Mouse (Mus musculus): ENCODE data around the gene 1110008L16Rik. TPM values are rescaled to one million over a fixed set of nuclear protein-coding genes. Genes with fewer than 3 reads are reported as not detected.

The 1110008L16Rik gene
- polyA plus RNA-seq, 1 experiment from 2014 or later, result 15.1 TPM

DNA sequence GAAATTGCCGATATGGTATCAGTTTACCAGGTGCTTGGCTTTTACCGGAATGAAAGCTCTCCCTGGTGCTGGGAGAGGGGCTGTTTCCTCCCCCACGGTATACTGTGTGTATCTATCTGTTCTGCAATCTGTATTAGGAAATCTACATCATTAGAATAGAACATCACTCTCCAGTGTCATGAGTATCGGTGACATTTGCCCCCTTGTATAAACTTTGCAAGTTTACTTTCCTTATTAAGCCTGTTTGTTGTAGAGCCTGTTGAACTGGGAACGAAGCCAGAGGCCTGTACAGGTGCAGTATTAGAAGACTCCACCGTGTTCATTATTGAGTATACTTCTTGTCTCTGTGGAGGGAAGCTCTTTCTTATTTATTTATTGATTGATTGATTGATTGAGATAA lies 54.0 kb downstream of the 1110008L16Rik start:
- 86% methylated on average over 6 of the region's 6 CpGs for WGBS
- no peaks in the 10 kb centered on the region for H3K4me1 ChIP-seq

DNA sequence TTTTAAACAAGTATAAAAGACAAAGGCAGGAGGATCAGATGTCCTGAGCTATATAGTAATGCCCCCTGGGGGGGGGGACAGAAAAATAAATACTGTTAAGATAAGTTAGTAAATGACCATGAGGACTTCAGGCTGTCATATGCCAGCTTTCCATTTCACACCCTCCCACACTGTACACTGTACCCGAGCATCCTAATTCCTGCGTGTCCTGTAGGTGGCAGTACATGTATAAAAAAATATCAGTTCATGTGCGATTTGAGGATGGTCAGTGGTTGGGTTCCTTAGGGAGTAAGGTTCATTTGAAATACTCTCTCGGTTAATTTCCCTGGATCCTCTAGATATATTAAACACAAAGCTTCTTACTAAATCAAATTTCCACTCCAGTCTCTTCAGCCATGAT lies 55.5 kb downstream of the 1110008L16Rik start:
- no peak overlapping the region for H3K27ac ChIP-seq (replicated peaks)
- no peaks in the 10 kb centered on the region for H3K36me3 ChIP-seq
- DNase-seq (ENCODE audit: low spot score), result no peak
- 65% methylated on average over 4 of the region's 4 CpGs for WGBS
- H3K4me1 ChIP-seq, result no peaks in the 10 kb centered on the region
- H3K4me3 ChIP-seq, result no peak overlapping the region
- no peaks in the 10 kb centered on the region for H3K27me3 ChIP-seq (ENCODE audit: low read depth, poor library complexity, severe bottlenecking)
- no peaks in the 10 kb centered on the region for H3K9me3 ChIP-seq (replicated peaks)

More for the DNA sequence above, 54.0 kb downstream of the 1110008L16Rik start:
- Histone ChIP-seq H3K4me3 (no peak overlapping the region), H3K27me3 (ENCODE audit: low read depth, poor library complexity, severe bottlenecking) (no peaks in the 10 kb centered on the region), H3K36me3 (no peaks in the 10 kb centered on the region), H3K27ac (replicated peaks) (no peak overlapping the region), H3K9me3 (replicated peaks) (no peaks in the 10 kb centered on the region)
- no peak for DNase-seq (ENCODE audit: low spot score)

DNA sequence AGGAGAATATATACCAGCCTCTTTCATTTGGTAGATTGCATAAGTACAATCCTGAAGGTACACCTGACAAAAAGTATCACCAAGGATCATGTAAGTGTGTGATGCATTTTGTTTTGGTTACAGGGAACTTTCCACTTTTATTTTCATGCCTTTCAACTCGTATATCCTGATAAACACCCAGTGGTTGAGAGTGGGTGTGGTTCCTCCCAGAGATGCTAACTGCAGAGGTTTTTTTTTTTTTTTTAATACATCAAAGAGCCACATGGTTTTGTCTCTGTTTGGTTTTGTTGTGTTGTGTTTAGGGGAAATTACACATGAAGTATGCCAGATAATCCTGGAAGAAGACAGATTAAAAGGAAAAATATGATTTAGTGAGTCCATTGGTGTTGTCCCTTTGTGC lies 57.9 kb downstream of the 1110008L16Rik start:
- no peak overlapping the region for H3K27ac ChIP-seq (replicated peaks)
- no peak for DNase-seq (ENCODE audit: low spot score)
- no peak overlapping the region for H3K4me3 ChIP-seq
- no peaks in the 10 kb centered on the region for H3K27me3 ChIP-seq (ENCODE audit: low read depth, poor library complexity, severe bottlenecking)
- WGBS, result 82% methylated on average over 1 of the region's 1 CpGs
- no peaks in the 10 kb centered on the region for H3K4me1 ChIP-seq
- no peaks in the 10 kb centered on the region for H3K36me3 ChIP-seq
- no peaks in the 10 kb centered on the region for H3K9me3 ChIP-seq (replicated peaks)

DNA sequence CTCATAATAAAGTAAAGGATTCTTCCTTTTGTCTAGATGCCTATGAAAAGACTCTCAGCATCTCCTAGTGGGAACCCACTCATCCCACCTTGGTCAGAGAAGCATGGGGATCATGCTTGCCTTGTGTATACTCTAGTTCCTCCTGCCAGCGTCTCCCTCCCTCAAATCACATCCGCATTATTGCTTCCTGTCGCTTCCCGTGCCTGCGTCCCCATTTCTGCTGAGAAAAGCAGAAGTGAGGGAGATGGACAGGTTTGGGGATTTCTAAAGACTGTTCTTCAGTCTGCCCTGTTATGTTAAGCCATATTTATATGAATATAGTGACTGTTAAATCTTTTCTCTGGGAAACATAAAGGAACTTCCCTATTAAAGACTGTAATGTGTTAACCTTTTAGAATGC lies 61.6 kb downstream of the 1110008L16Rik start:
- 93% methylated on average over 5 of the region's 5 CpGs for WGBS
- Histone ChIP-seq H3K4me1 (no peaks in the 10 kb centered on the region), H3K27ac (replicated peaks) (no peak overlapping the region), H3K36me3 (no peaks in the 10 kb centered on the region), H3K4me3 (no peak overlapping the region), H3K27me3 (ENCODE audit: low read depth, poor library complexity, severe bottlenecking) (no peaks in the 10 kb centered on the region), H3K9me3 (replicated peaks) (no peaks in the 10 kb centered on the region)
- DNase-seq (ENCODE audit: low spot score), result no peak

DNA sequence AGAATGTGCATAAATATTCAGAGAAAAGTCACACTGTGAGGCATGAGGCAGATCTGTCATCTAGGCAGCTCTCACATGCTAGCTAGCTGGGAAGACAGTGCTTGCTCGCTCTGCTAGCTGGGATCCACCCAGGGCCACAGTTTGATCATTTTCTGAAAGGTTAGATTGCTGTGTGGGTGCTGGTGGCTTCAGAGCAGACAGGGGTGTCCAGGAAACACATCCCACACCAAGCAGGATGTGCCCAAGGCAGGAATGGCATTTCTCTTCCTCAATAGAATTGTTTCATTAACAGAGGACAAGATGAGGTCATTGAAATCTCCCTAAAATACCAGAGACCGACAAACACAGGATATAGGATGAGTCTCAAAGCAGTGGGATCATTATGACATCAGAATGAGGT lies 65.7 kb downstream of the 1110008L16Rik start:
- 87% methylated on average over 2 of the region's 2 CpGs for WGBS
- H3K9me3 ChIP-seq (replicated peaks), result no peaks in the 10 kb centered on the region
- H3K4me3 ChIP-seq, result no peak overlapping the region

DNA sequence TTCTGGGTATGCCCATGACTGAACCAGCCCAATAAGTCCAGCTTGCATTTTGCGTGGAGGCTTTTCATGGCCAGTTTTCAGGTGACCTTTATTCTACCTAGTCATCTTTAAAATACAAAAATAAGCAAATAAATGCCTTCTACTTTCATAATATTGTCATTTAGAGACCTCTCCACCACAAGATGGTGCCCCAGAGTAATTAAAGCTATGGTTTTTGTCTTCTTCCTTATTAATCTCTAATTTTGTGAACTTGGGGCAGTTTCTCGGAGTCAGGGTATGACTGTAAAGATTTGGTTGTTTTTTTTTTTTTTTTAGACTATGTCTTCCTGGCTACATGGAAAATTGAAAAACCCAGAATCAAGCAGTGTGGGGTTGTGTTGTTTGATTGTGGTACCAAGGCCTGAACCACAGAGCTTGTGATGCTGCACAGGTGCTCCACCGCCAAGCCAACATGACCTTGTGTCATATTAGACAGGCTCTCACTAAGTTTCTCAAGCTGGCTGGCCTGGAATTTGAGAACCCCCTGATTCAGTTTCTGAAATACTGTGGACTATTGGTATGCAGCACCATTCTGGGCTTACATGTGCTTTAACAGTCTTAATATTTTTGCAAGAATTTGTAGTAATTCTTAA lies 73.2 kb downstream of the 1110008L16Rik start:
- no peak for DNase-seq (ENCODE audit: low spot score)
- WGBS, result 93% methylated on average over 3 of the region's 3 CpGs
- peaks cover 3% of the 10 kb centered on the region; the same call in 1 of the 2 replicates for H3K36me3 ChIP-seq

More for the DNA sequence above, 65.7 kb downstream of the 1110008L16Rik start:
- H3K27ac ChIP-seq (replicated peaks), result no peak overlapping the region
- H3K36me3 ChIP-seq, result no peaks in the 10 kb centered on the region
- no peaks in the 10 kb centered on the region for H3K27me3 ChIP-seq (ENCODE audit: low read depth, poor library complexity, severe bottlenecking)
- DNase-seq (ENCODE audit: low spot score), result no peak
- H3K4me1 ChIP-seq, result no peaks in the 10 kb centered on the region

DNA sequence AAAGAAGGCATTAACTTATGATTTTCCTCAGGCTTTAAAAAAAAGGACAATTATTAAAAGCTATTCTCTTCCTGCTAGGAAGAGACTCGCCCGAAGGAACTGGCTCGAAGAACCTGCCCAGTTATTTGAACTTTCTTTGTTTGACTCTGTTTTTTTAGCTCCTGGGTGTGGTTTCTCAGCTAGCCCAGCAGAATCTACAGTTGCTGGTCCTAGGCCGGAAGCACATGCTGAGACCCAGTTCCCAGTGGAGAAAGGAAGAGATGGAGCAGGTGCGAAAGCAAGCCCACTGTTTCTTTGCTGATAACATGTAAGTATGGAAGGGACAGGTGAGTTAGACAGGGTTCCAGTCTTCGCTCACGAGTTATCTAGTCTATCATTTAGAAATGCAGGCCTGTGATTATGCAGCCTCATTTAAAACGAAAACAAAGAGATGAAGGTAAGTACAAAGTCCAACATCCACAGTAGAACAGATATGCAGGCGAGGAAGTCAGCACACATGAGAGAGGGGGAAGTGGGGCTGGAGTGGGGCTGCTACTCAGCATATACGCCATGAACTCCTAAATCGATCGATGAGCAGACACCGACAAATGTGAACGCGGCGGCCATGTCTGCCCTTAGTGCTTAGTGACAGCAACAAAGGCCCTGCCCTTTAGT lies 77.7 kb downstream of the 1110008L16Rik start:
- WGBS, result 94% methylated on average over 16 of the region's 16 CpGs

More for the DNA sequence above, 73.2 kb downstream of the 1110008L16Rik start:
- Histone ChIP-seq H3K4me1 (no peaks in the 10 kb centered on the region), H3K27me3 (ENCODE audit: low read depth, poor library complexity, severe bottlenecking) (no peaks in the 10 kb centered on the region), H3K4me3 (no peak overlapping the region), H3K9me3 (replicated peaks) (no peaks in the 10 kb centered on the region), H3K27ac (replicated peaks) (no peak overlapping the region)

DNA sequence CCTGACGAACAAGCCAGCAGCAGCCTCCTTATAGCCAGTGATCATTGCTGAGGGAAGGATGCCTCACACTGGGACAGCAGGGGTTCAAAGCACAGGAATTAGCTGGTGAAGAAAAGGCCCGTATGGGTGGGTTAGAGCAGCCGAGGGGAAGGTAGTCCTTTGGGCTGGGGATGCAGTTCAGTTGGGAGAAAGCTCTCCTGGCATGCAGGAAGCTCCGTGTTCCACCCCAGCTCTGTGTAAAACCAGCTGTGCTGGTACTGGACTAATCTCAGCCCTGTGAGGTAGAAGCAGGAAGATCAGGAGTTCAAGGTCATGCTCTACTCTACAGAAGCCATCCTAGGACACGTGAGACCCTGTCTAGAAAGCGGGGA lies 78.2 kb downstream of the 1110008L16Rik start:
- no peak overlapping the region for H3K4me3 ChIP-seq
- H3K9me3 ChIP-seq (replicated peaks), result no peaks in the 10 kb centered on the region
- no peak overlapping the region for H3K27ac ChIP-seq (replicated peaks)
- H3K36me3 ChIP-seq, result peaks cover 11% of the 10 kb centered on the region
- peaks cover 2% of the 10 kb centered on the region; the same call in 1 of the 2 replicates for H3K27me3 ChIP-seq (ENCODE audit: low read depth, poor library complexity, severe bottlenecking)
- no peaks in the 10 kb centered on the region for H3K4me1 ChIP-seq
- no peak for DNase-seq (ENCODE audit: low spot score)
- WGBS, result 74% methylated on average over 6 of the region's 6 CpGs

More for the DNA sequence above, 77.7 kb downstream of the 1110008L16Rik start:
- Histone ChIP-seq H3K27ac (replicated peaks) (no peak overlapping the region), H3K4me1 (no peaks in the 10 kb centered on the region), H3K9me3 (replicated peaks) (no peaks in the 10 kb centered on the region), H3K36me3 (peaks cover 6% of the 10 kb centered on the region; the same call in 1 of the 2 replicates), H3K4me3 (no peak overlapping the region), H3K27me3 (ENCODE audit: low read depth, poor library complexity, severe bottlenecking) (no peaks in the 10 kb centered on the region)
- no peak for DNase-seq (ENCODE audit: low spot score)

DNA sequence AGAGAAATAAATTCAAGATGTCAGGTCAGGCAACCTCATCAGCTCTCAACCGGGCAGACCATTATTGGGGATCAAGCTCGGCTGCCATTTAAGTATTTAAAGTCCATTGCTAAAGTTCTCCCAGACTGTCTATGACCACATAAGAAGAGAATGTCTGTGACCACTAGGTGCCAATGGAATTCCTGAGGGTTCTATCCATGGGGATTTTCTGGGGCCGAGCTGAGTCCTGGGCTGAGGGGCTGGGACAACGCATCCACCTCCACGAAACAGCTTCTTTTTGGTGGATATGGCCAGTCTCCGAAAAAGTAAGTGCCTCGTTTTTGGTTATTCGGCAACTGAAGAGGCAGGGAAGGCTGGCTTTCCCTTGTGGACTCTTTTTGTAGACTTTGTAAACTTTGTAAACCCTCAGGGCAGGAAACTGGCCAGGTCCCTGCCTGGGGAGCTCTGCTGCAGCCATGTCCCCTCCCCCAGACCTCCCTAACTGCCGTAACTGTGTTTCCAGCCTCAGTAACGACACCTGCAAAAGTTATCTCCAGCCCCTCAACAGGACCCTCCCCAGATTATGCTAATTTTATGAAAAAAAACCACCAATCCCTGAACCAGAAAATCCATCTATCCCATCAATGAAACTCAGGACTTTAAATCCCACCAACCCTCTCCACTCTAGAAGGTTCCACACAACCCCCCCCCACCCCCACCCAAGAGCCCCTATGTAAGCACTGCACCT lies 84.8 kb downstream of the 1110008L16Rik start, which contains the start of gene Psma6:
TSS of gene Psma6 (plus strand) at position 200 of the 727 bp plus-strand sequence.
- 83% methylated on average over 10 of the region's 10 CpGs for WGBS
- H3K9me3 ChIP-seq (replicated peaks), result no peaks in the 10 kb centered on the region
- peaks cover 29% of the 10 kb centered on the region; the same call in 1 of the 2 replicates for H3K27me3 ChIP-seq (ENCODE audit: low read depth, poor library complexity, severe bottlenecking)
- H3K36me3 ChIP-seq, result peaks cover 9% of the 10 kb centered on the region
- H3K4me1 ChIP-seq, result peaks cover 32% of the 10 kb centered on the region
- DNase-seq (ENCODE audit: low spot score), result no peak
- H3K4me3 ChIP-seq, result no peak within 1 kb of the TSS
- H3K27ac ChIP-seq (replicated peaks), result no peak within 1 kb of the TSS

DNA sequence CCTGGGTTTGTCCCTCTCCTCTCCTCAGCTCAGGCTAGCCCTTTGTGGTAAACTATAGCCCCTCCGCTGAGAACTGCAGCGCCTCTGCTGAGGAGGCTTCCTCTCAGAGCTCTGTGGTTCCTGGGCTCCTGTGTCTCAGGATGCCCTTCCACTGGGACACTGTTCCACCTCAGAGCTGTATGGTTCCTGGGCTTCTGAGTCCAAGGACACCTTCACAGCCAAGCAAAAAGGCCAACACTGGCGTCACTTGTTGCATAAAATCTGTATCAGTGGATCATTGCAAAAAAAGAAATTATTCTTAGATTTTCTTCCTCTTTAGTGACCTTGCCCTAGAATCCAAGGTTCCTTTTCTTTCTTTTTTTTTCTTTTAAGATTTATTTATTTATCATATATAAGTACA lies 85.4 kb downstream of the 1110008L16Rik start:
- 92% methylated on average over 3 of the region's 3 CpGs for WGBS
- no peak overlapping the region for H3K27ac ChIP-seq (replicated peaks)
- peaks cover 9% of the 10 kb centered on the region for H3K36me3 ChIP-seq
- no peak for DNase-seq (ENCODE audit: low spot score)
- H3K27me3 ChIP-seq (ENCODE audit: low read depth, poor library complexity, severe bottlenecking), result peaks cover 29% of the 10 kb centered on the region; the same call in 1 of the 2 replicates
- no peak overlapping the region for H3K4me3 ChIP-seq
- peaks cover 32% of the 10 kb centered on the region for H3K4me1 ChIP-seq
- H3K9me3 ChIP-seq (replicated peaks), result no peaks in the 10 kb centered on the region

DNA sequence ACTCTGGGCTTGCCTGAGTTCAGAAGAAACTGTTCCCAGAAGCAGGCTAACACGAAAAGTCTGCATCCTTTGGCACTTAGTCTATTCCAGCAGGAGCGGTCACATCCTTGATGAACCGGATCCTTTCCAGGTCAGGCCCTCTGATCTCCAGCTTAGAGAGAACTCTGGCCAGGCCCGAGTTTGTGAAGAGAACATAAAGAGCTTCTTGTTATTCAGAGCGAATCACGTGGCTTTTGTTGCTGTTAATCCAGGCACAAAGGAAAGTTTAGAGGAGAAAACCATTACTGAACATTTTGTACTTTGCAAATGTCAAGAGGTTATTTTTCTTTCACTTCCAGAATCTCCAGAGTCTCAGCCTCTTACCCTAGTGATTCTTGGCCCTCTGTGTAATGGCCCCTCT lies 86.6 kb downstream of the 1110008L16Rik start:
- 24% methylated on average over 6 of the region's 6 CpGs for WGBS
- Histone ChIP-seq H3K4me3 (no peak overlapping the region), H3K9me3 (replicated peaks) (no peaks in the 10 kb centered on the region), H3K36me3 (peaks cover 9% of the 10 kb centered on the region), H3K27ac (replicated peaks) (peak overlapping the region; percentile 53), H3K4me1 (peaks cover 32% of the 10 kb centered on the region), H3K27me3 (ENCODE audit: low read depth, poor library complexity, severe bottlenecking) (peaks cover 29% of the 10 kb centered on the region; the same call in 1 of the 2 replicates)
- DNase-seq (ENCODE audit: low spot score), result peak; percentile 44

DNA sequence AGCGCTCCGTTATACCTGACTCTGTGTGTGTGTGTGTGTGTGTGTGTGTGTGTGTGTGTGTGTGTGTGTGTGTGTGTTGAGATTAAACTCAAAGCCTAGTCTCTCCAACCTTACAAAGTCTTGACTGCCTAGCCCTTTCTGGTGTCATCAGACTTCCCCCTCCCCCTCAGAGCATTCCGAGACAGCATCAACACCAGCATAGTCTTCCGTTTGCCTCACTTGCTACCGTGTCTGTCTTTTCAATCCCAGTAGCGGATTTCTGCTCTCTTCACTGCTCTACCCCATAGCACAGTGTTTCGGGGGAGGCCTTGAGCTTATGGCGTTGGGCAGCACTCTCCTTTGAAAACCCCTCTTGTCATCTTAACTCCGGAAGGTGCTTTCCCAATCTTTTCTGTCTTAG lies 87.1 kb downstream of the 1110008L16Rik start:
- no peak overlapping the region for H3K4me3 ChIP-seq
- H3K36me3 ChIP-seq, result peaks cover 9% of the 10 kb centered on the region
- DNase-seq (ENCODE audit: low spot score), result no peak
- H3K27ac ChIP-seq (replicated peaks), result peak overlapping the region; percentile 53
- peaks cover 29% of the 10 kb centered on the region; the same call in 1 of the 2 replicates for H3K27me3 ChIP-seq (ENCODE audit: low read depth, poor library complexity, severe bottlenecking)
- peaks cover 32% of the 10 kb centered on the region for H3K4me1 ChIP-seq
- H3K9me3 ChIP-seq (replicated peaks), result no peaks in the 10 kb centered on the region
- 61% methylated on average over 9 of the region's 9 CpGs for WGBS

Data from midbrain, embryonic 10.5 days (tissue).